Mouse (Mus musculus): ENCODE results near the gene Fam69a.
"Not testable (repeated sequence)": the region's sequence is repeated elsewhere in the genome, so short reads cannot be mapped to it uniquely, and the experiment has no call there.

Fam69a gene

DNA sequence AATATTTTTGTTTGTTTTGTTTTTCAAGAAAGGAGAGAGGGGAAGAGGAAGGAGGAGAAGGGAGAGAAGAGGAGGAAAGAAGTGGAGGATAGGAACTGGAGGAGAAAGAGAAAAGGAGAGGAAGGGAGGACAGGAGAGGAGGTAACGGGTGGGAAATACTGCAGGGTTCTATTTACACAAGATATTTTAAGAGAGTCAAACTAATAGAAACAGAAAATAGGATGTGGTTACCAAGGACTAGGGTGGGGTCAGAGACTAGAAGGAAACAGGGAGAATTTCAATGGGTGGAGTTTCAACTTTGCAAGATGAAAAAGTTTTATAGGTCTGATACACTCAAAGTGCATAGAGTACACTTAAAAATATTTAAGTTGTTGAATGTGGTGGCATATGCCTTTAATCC is 7.0 kb downstream of the Fam69a start:
- peak; percentile 57 for DNase-seq (ENCODE audit: low read depth)

DNA sequence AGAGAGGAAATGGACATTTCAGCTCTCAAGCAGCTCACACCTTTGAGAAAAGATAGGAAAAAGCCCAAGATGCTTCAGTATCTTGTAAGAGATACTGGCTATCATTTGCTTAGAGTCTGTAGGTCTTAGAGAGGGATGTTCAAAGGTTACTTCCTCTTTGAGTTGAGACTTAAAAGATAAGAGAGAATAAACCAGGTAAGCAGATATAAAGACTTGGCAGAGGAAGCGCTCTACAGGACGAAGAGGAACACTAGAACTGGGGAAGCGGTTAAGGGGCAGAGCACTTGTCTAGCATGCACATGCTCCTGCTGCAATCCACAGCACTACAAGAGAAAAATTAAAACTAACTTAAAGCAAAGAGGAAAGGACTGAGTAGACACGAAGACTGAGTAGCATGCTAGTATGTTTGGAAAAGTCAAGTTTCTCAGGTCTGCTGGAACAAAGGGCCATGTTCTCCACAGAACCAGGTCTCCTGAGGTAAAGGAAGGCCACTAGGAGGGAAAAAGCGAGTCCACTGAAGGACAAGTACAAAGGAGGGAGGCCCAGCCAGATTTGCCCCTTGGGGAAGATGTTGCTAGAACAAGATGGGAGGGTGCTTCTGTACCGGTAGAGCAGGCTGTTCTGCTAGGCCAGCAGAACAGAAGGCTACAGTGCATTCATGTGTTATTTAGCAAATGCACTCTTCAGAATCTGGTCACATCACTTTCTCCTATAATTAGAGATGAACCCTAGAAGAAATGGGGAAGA is 8.4 kb downstream of the Fam69a start:
- no peak for DNase-seq (ENCODE audit: low read depth)

DNA sequence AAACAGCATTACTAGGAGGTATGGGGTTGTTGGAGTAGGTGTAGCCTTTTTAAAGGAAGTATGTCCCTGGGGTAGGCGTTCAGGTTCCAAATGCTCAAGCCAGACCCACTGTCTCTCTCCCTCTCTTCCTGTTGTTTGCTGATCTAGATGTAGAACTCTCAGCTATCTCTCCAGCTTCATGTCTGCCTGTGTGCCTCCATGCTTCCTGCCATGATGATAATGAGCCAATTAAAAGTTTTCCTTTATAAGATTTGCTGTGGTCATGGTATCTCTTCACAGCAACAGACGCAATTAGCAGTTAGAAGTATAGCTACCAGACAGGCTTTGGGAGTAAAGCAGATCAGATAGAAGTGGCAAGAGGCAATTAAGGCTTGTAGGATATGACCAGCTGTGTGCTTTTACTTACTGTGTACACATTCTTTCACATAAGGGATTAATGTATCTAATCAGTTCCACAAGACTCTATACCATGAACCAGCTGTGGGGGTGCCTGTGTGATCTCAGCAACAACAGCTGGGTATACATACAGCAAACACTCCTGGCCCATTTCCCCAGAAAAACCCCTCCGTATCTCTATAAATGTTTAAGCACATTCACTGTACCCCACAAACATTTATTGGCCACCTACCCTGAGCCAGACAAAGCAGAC is 9.1 kb downstream of the Fam69a start:
- no peak for DNase-seq (ENCODE audit: low read depth)

DNA sequence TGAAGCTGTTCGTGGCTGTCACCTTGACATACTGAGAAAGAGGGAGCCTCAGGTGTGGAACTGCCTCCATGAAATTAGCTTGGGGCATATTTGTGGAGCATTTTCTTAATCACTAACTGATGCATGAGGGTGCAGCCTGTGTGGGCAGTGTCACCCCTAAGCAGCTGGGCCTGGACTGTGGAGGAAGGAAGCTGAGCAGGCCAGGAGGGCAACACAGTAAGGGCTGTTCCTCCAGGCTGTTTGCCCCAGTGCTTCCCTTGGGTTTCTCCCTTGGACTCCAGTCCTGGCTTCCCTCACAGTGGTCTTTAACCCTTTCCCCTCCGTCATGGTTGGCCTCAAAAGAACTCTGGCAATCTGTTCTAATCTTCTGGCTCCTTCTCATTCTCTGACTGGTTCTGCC is 13.6 kb downstream of the Fam69a start:
- peak; percentile 72 for DNase-seq (ENCODE audit: low read depth)

DNA sequence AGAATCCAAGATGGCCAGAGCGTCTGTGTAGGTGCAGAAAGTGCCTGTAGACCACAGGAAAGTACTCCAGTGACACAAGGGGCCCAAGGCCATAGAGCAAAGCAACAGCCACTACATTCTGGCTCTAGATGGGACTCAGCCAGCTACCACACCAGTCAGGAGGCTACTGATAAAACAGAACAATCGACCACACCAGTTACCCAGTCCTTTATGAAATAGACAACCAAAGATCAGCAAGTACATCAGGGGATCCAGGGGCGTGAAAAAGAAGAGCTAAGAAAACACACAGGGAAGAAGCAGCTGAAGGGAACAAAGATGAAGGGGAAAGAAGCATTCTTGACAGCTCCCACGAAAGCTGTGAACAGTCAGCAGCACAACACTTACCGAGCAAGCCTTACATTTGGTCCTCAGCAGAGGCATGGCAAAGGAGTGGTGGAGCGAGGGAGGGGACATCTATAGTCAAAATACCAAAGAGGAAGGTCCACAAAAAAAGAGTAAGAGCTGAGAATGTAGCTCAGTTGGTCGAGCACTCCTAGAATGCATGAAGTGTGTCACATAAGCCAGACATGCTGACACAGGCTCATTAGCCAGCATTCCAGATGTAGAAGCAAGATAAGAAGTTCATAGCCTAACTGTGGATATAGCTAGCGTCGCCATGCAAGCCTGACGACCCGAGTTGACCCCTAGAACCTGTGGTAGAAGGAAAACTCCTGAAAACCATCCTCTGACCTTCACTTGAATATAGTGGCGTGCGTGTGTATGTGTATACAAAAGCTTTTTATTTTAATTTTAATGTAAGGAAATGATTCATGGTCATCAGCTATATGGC is 14.2 kb downstream of the Fam69a start:
- DNase-seq (ENCODE audit: low read depth): peak; percentile 73

DNA sequence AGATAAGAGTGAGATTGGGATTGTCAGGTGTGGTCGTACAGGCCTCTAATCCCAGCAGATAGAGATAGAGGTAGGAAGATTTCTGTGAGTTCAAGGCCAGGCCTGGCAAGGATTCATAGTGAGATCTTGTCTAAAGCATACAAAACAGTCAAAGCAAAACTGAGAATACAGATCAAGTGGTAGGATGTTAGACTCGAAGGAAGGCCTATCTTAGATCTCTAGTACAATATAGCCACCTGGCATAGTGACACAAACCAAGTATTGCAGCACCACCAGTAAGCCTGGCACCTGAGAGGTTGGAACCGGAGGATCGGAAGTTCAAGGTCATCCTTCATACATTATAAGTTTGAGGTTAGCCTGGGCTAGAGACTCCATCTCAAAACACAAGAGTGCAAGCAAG is 15.8 kb downstream of the Fam69a start:
- no peak for DNase-seq (ENCODE audit: low read depth)

DNA sequence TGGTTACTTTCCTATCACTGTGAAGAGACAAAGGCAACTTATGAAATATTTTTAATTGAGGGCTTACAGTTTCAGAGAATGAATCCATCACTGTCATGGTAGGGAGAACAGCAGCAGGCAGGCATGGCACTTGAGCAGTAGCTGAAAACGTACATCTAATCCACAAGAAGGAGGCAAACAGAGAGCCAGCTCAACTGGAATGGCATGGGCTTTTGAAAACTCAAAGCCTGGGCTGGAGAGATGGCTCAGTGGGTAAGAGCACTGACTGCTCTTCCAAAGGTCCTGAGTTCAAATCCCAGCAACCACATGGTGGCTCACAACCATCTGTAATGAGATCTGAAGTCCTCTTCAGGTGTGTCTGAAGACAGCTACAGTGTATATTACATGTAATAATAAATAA is 17.1 kb downstream of the Fam69a start:
- not testable (repeated sequence) for DNase-seq (ENCODE audit: low read depth)

DNA sequence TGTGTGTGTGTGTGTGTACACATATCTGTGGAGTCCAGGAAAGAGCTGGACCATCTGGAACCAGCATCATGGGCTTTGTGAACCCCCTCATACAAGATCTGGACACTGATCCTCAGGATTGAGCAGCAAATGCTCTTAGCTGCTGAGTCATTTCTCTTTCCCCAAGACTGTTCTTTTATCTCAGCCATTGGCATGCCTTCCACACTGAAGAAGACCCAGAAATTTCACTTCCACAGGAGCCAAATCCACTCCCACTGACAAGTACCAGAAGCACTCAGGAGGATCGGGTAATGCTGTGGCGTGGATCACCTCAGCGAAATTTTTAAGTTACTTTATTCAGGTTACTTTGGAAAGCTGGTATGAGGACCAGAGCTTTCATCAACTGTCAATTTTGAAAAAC is 18.8 kb downstream of the Fam69a start:
- DNase-seq (ENCODE audit: low read depth): peak; percentile 43

DNA sequence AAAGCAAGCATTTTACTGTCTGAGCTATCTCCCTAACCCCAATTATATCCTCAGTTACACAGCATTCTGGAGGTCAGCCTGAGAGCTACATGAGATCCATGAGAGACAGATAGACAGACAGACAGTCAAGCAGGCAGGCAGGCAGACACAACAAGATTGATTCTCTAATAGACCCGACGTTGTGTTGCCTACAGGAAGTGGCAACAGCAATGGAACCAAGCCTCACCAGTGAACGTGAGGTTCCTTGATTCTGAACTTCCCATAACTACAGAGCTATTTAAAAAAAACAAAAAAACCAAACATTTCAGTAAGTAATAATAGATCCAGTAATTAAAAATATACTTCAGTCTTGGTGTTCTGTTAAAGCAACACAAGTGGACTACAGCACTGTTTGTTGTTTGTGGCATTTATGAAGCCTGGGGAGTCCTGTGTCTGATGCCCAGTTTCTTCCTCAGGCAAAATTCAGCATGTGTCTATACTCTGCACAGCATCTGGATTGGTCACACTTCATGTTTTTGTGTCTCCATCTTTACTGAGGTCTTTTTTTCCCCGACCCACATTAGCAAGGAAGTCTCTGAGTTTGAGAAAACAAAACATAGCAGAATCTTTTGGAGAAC is 19.9 kb downstream of the Fam69a start:
- DNase-seq (ENCODE audit: low read depth): peak; percentile 52

DNA sequence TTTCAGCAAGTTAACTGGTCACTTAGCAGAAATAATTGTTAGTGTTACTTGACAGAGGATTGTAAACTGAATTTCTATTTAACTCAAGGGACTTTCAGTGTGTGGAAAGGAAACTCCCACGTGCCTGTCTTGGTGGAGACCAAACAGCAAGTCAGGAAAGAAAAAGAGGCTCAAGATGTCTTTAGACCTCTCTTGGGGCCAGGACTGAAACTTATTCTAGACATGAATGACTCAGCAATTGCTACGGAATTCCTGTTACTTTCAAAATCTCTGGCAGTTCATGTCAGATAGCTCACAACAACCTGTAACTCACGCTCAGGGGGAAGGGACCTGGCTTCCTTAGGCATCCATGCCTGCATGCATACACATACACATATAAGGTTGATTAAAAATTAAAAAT is 20.7 kb downstream of the Fam69a start:
- peak; percentile 81 for DNase-seq (ENCODE audit: low read depth)

DNA sequence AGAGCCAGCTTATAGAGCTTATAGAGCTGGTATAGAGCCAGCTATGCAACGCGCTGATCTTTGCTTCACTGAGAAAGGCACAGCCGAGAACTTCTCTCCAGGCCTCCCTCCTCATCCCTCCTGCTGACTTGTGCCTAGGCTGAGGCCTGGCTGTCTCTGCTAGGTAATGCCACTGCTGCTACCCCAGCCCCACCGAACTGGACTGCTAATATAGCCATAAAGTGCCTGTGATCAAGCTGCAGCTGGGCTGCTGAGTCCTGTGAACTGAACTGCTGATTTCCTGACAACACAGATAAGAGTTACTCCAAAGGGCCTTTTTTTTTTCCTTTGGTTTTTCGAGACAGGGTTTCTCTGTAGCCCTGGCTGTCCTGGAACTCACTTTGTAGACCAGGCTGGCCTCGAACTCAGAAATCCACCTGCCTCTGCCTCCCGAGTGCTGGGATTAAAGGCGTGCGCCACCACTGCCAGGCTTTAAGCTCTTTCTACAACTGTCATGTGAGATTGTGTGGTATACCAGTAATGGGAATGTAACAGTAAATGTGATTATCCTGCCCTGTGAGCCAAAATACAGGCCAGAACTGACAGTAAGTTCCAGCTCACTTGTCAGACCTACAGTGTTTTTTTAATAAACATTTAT is 21.4 kb downstream of the Fam69a start:
- peak; percentile 61 for DNase-seq (ENCODE audit: low read depth)

DNA sequence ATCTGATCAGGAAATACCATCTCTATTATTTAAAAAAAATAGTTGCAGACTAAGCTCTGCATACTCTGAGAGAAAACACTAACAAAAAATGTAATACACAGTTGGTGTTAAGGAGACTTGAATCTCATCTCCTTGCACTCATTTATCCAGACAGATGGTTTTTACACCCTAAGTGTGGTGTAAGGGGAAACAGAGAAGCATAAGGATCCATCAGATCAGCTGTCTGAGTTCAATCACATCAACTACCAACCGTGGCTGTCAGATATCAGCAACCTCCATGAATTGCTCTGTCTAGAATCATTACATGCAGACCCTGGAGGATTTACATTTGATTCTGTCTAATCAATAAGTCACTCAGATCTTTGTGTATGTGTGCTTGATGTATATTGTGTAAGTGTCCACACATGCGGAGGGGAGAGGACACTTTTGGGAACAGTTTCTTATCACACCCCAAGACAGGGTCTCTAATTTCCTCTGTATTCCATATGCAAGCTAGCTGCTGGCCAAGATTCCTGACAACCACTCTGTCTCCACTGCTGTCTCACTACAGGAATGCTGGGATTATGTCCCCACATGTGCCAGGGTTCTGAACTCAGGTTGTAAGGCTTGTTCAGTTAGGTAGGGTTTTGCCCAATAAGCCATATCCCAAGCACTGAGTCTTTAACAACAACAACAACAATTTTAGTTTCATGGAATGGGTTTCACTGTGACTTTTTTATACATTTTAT is 22.7 kb downstream of the Fam69a start:
- no peak for DNase-seq (ENCODE audit: low read depth)

DNA sequence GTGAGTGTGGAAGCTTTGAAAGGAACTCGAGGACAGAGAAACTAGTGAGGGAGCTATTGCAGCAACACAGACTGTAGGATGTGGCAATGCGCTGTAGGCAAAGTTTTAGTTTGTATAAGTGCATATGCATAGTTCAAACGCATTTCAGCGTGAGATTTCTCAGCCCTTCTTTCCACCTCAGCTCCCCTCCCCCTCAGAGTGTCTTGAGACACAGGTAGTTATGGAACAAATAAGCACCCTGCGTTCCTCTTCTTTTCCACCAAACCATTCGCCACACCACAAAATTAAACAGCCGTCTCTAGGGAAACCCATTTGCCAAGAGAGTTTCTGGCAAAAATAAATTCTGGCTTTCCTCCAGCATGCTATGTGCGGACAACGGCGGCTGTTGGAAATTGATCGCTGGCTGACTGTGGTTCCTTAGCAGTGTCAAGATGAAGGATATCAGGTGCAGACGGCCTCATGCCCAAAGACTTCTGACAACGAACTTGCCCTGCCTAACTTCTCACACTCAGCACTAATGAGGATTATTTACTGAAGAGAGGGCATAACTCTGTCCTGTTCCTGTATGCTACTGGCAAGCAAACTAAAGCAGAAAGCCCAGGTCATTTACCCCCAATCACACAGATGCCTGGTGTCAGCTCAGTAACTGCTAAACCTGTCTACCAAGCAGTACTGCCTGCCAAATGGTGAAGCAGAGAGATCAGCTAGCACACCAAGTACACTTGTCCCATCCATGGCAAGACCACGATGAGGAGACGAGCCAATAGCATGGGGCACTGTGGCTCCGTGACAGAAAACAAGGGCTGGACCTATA is 25.2 kb downstream of the Fam69a start:
- peak; percentile 70 for DNase-seq (ENCODE audit: low read depth)

DNA sequence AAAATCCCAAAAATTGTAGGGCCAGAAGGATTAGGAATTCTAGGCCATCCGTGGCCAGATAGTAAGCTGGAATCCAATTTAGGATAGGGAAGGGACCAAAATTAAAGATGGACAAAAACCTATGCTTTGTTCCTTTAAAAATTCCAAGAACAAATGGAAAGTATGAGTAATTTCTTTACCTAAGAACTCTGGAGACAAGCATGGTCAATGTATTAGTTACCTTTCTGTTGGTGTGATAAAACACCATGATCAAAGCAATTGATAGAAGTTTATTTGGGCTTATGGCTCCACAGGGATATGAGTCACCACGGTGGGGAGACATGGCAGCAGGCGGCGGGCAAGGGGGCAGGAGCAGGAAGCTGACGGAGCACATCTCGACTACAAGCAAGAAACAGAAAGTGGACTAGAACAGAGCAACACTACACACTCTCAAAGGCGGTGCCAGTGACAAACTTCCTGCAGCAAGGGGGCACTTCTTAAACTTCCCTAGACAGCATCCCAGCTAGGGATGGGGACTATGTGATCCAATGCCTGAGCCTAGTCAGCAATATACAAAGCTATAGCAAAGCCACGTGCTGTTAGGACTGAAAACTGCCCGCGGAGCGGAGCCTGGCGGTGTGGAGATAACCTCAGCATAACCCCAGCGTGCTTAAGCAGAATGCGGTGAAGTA is 26.2 kb downstream of the Fam69a start:
- peak; percentile 90 for DNase-seq (ENCODE audit: low read depth)

DNA sequence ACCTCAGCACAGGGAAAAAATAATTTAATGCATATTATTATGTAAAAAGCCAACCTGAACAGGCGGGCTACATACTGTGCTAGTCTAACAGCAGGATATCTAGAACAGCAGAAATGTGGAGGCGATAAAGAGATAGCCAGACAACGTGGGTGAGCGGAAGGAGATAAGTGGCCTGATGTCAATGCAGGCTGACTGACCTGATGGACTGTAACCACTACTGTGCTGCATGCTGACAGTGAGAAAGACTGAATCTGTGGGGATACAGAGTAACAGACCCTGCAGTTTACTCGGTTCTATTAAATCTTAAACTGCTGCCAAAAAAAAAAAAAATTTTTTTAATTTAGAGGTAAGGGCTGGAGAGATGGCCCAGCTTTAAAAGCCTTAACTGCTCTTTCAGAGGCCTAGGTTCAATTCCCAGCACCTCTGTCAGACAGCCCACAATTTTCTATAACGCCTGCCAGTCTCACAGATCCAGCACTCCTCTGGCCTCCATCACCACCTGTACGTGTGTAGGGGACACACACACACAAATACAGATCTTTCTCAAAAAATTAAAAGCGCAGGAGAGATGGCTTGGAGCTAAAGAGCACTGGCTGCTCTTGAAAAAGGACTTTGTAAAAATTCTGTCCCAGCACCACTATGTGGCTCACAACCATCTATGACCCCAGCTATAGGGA is 27.1 kb downstream of the Fam69a start:
- peak; percentile 49 for DNase-seq (ENCODE audit: low read depth)

DNA sequence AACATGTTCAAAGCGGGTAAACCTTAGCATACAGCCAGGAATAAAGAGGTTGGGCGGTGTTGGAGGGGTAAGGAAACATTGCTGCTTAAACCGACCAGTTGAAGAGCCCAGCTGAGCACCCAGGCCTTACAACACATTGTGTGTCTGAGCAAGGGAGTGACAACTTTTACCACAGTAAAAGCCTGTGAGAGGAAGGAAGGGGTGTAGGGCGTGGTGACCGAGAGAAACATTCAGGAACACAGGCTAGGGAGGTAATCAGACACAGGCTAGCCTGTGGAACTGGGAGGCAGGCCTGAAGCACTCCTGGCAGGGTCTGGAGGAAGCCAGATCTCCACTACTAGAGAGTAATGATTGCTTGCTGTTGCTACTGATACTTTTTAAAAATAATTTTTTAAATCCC is 36.2 kb downstream of the Fam69a start:
- peak; percentile 82 for DNase-seq (ENCODE audit: low read depth)

DNA sequence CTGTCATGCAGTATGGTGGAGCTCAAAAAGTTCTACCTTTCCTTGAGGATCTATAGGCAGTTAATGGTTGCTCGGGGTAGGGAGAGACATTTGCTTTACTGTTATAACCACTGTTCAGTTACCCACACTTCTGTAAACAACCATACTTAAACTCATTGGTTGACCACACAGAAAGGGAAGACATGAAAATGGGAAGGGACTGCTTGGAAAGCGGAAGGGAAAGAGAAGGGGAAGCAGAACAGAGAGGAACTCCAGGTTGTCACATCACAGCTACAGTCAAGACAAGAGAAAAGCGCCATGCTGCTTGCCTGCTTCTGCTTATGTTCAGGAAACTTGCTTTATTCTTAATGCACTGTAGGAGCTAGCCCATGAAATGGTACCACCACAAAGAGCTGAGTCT is 37.3 kb downstream of the Fam69a start:
- no peak for DNase-seq (ENCODE audit: low read depth)

DNA sequence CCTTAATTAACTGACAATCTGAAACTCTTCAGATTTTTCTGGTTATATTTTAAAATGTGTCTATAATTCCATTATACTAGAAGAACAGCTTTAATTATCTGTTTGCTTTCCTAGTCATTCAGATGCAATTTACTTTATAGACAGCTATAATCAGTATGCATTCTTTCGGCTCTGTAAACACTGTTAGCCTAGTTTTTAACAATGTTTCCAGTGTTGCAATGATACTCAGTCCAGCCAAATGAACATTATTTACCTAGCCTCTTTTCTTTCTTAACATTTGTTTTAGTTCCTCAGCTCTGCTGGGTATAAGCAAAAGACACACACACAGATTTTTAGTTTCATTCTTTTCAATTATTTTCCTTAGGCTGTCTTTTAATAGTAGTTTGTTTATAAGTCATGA is 38.0 kb downstream of the Fam69a start:
- no peak for DNase-seq (ENCODE audit: low read depth)

DNA sequence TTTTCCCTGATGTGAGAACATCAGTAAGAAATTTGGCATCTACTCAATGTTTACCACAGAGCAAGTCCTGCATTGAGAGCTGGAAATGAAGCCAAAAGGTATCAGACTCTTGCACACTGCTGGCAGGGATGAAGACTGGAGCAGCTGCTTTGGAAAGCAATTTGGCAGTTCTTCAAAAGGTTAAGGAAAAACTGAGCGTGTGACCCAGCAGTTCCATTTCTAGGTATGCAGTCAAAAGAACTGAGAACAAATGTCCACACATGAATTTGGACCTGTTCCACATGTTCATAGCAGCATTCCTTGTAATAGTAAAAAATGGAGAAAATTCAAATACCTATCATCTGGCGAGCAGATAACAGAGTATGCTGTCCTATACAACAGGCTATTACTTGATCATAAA is 39.3 kb downstream of the Fam69a start:
- DNase-seq (ENCODE audit: low read depth): peak; percentile 30
